Mouse (Mus musculus): ENCODE data around the gene Clip2. TPM values are rescaled to one million over a fixed set of nuclear protein-coding genes. Genes with fewer than 3 reads are reported as not detected.

The Clip2 gene
- total RNA-seq, 1 experiment from 2014 or later: 18.7 TPM

DNA sequence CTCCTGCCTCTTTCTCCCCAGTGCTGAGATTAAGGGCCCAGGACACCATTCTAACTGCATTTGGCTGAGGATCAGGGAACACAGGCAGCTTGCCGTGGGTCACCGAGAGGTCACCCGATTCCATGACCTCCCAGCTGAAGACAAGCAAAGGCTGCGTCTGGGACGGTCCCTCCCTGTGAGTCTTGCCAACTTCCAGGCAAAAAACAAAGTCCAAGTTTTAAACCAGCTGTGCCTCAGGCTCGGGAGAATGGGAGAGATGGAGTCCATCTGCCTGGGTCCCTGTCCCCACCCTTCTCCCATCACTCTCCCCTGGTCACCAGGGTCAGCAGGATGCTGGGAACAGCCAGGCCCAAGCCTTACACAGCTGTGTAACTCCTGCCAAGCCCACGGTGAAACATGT, 10.6 kb downstream of the Clip2 start:
- no peak for ATAC-seq (replicated peaks in 1 of 2; ENCODE audit: insufficient read depth in 1 of 2, low FRiP score in 2 of 2, low TSS enrichment in 1 of 2, low read depth in 1 of 2, poor library complexity in 2 of 2, severe bottlenecking in 2 of 2)

DNA sequence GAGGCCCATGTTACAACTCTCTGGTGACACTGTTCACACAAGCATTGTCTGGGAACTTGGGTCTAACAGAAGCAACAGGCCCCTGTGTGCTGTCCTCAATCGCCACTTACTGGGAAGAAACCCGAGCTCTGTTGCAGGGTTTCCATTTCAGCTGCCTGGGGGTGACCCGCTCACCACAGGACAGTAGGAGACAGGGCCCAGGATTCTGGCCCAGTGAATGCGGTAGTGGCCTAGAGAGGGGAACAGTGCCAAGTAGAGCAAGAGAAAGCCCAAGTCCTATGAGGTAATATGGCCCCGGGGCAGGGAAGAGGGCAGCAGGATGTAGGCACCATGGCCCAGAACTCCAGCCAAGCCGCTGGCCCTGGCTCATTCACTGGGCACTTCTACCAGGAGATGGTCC, 11.4 kb downstream of the Clip2 start:
- ATAC-seq (replicated peaks in 1 of 2; ENCODE audit: insufficient read depth in 1 of 2, low FRiP score in 2 of 2, low TSS enrichment in 1 of 2, low read depth in 1 of 2, poor library complexity in 2 of 2, severe bottlenecking in 2 of 2): no peak

DNA sequence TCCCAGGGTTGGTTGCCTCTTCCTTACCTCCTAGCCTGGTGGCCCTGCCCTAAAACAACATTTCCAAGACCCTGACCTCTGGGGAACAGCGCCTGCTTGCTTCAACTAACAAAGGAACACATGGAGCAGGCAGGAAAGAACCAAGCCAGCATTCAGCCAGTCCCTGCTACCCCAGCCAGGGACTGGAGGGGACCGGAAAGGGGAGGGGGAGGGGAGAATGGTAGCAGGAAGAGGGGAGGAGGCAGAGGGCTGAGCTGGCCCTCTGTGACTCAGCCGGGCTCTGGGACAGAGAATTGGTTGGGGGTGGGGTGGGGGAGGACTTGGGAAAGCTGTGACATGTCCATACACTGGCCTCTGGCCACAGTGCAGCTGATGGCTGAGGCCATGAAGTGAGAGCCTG, 12.3 kb downstream of the Clip2 start:
- ATAC-seq (replicated peaks in 1 of 2; ENCODE audit: insufficient read depth in 1 of 2, low FRiP score in 2 of 2, low TSS enrichment in 1 of 2, low read depth in 1 of 2, poor library complexity in 2 of 2, severe bottlenecking in 2 of 2): peak; percentile 40 to 71; a peak in 3 of 4 replicates

DNA sequence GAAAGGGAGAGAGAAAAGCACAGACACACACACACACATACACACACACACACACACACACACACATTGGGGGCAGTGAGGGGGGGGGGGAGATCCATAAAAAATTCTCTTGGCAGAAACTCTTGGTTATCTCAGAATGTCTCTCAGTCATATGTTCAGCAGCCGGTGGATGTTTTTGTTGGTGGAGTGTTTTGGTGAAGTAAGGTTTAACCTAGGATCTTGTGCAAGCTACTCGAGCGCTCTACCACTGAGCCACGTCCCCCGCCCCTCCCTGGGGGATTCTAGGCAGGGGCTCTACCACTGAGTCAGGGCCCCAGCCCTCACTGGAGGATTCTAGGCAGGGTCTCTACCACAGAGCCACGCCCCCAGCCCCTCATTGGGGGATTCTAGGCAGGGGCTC, 16.2 kb downstream of the Clip2 start:
- ATAC-seq (replicated peaks in 1 of 2; ENCODE audit: insufficient read depth in 1 of 2, low FRiP score in 2 of 2, low TSS enrichment in 1 of 2, low read depth in 1 of 2, poor library complexity in 2 of 2, severe bottlenecking in 2 of 2): no peak

DNA sequence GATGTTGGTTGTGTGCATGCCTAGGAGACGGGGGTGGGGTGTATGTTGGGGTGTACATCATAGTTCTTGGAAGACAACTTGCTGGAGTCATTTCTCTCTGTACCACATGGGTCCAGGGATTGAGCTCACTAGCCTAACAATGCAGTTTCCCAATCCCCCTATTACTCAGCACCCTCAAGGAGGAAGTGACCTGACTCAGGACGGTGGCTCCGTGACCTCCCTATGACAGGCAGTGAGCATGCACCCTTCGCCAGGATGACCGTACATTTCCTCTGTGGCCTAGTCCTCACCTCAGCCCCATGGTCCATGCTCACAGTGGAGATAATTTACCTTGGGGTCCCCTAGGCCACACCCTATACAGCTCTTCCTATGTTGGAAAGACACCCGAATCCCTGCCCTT, 19.8 kb downstream of the Clip2 start:
- ATAC-seq (replicated peaks in 1 of 2; ENCODE audit: insufficient read depth in 1 of 2, low FRiP score in 2 of 2, low TSS enrichment in 1 of 2, low read depth in 1 of 2, poor library complexity in 2 of 2, severe bottlenecking in 2 of 2): peak; percentile 75 to 85

DNA sequence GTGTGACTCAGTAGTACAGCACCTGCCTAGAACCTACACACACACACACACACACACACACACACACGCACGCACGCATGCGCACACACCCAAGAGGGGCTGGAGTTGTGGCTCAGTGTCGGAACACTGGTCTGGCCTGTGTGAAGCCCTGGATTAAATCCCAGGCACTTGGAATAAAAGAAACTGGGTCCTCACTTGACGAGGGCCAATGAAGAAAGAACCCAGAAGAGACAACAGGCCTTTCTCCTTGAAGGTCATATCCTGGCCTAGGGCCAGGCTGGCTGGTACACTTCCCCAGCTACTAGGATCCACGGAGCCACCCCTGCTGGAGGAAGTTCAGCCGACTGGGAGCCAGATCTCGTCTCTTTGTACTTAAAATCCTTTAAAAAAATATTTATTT, 20.6 kb downstream of the Clip2 start:
- no peak for ATAC-seq (replicated peaks in 1 of 2; ENCODE audit: insufficient read depth in 1 of 2, low FRiP score in 2 of 2, low TSS enrichment in 1 of 2, low read depth in 1 of 2, poor library complexity in 2 of 2, severe bottlenecking in 2 of 2)

DNA sequence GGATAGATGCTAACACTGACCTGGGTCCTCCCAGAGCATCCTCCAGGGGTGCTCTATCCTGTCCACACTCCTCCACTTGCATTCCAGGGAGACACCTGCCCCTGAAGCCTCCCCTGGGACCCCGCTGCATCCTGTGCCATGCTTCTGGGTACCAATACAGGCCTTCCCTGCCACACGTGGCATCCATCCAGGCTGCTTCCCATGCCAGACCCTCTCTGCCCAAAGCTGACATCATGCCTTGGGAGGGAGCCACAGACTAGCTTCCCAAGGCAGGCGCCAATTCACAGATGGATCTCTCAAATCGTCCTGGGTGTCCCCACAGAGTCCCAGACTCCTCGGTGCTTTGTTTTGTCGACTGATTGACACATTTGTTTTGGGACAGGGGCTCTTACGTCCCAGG, 21.4 kb downstream of the Clip2 start:
- no peak for ATAC-seq (replicated peaks in 1 of 2; ENCODE audit: insufficient read depth in 1 of 2, low FRiP score in 2 of 2, low TSS enrichment in 1 of 2, low read depth in 1 of 2, poor library complexity in 2 of 2, severe bottlenecking in 2 of 2)

DNA sequence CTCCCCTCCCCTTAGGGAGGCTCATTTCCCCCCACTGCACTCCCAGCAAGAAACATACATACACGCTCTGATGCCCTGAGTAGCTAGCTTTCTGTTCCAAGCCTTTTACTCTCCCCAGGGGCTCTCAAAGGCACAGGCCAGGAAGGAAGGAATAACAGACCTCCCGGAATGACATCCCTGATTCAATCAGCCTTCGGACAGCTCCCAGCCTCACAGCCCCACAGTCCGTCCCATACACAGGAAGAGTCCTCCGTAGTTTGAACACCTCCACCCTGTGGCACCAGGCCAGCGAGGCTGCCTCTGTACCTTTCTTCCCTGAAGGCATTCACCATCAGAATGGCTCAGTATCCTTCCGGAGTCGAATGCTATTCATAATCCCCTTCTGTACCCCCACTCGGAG, 23.7 kb downstream of the Clip2 start:
- no peak for ATAC-seq (replicated peaks in 1 of 2; ENCODE audit: insufficient read depth in 1 of 2, low FRiP score in 2 of 2, low TSS enrichment in 1 of 2, low read depth in 1 of 2, poor library complexity in 2 of 2, severe bottlenecking in 2 of 2)

DNA sequence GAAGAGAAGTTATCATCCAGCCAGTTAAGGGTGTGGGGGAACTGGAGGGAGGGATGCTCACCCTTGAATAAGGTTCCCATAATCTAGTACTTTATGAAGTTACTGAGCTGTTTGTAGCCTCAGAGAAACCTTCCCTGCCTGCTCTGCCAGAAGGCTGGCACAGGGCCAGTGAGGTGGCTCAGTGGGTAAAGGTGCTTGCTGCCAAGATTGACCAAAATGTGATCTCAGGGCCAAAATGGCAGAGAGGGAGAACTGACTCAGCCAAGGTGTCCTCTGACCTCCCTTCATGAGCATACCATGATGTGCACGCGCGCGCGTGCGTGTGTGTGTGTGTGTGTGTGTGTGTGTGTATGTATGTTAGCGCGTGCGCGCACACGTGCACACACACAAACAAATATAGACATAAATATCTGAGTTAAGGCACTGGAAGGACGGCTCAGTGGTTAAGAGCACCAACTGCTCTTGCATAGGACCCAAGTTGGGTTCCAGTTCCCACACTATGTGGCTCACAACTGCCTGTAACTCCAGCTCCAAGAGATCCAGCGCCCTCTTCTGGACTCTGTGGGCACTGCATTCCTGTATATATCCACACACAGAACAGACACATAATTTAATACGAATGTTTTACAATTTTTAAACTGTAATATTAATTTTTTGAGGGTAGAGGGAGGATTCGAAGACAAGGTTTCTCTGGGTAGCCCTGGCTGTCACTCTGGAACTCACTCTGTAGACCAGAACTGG, 26.1 kb downstream of the Clip2 start:
- no peak for ATAC-seq (replicated peaks in 1 of 2; ENCODE audit: insufficient read depth in 1 of 2, low FRiP score in 2 of 2, low TSS enrichment in 1 of 2, low read depth in 1 of 2, poor library complexity in 2 of 2, severe bottlenecking in 2 of 2)

DNA sequence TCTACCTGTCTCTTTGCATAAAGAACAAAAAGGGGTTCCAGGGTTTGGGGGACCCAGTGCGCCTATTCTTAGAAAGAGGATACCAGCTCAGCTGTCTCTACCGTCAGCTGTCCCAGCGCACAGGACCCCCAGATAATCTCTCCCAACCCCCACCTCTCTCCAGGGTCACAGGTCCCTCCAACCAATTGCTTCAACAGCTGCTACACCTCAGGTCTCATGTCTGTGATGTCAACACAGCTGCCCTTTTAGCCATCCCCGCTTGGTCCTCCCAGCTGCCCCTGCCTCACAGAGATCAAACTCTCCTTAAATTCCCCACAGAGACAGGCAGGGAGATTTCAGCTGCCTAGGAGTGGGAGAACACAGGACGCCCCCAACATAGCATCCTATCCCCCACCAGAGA, 28.5 kb downstream of the Clip2 start:
- ATAC-seq (replicated peaks in 1 of 2; ENCODE audit: insufficient read depth in 1 of 2, low FRiP score in 2 of 2, low TSS enrichment in 1 of 2, low read depth in 1 of 2, poor library complexity in 2 of 2, severe bottlenecking in 2 of 2): no peak

DNA sequence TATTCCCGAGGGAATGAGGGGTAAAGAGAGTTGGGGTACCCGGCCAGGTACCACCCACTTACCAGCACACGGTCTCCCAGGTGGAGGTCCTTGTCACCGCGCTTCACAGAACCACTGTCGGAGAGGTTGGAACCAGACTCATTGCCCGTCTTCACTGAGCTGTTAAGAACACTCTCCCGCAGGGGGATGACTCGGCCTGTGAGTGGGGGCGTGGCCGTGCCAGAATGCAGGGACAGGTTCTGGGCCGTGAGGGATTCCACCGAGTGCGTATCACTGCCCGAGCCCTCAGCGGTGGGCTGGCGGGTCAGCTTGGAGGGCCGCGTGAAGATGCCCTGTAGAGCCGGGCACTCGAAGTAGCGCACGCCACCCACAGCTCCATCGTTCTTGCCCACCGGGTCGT, 29.7 kb downstream of the Clip2 start:
- no peak for ATAC-seq (replicated peaks in 1 of 2; ENCODE audit: insufficient read depth in 1 of 2, low FRiP score in 2 of 2, low TSS enrichment in 1 of 2, low read depth in 1 of 2, poor library complexity in 2 of 2, severe bottlenecking in 2 of 2)

DNA sequence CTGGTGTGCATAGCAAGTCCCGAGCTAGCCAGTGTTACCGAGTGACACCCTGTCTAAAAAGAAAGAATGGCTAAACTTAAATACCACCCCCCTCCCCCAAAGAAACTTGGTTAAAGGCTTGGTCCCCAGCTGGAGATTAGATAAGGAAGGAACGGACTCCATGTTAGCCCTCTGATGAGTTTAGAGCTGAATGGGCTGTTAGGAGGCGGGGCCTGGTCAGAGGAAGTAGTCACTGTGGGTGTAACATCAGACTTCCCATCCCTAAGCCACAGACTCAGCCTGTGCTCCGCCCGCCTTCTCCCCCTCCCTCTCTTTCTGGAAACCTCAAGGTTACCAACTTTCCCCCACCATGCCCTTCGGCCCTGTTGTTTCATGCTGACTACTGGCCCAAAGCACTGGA, 30.4 kb downstream of the Clip2 start:
- peak; percentile 89 to 96 for ATAC-seq (replicated peaks in 1 of 2; ENCODE audit: insufficient read depth in 1 of 2, low FRiP score in 2 of 2, low TSS enrichment in 1 of 2, low read depth in 1 of 2, poor library complexity in 2 of 2, severe bottlenecking in 2 of 2)

DNA sequence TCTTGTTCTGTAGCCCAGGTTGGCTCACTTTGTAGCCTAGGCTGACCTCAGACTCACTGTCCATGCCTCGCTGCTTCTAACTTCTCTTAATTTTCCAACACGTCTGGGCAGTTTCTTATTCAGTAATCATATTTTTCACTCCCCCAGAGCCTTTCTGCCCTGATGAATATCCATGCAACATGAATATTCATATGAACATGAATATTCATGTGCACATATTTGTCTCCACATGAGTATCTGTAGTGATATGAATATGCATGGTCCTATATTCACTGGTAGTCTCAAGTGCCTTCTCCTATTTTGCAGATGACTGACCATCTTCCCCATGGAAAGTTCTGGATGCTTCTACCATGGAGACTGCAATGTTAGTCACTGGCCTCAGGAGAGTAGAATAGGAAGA, 31.1 kb downstream of the Clip2 start:
- no peak for ATAC-seq (replicated peaks in 1 of 2; ENCODE audit: insufficient read depth in 1 of 2, low FRiP score in 2 of 2, low TSS enrichment in 1 of 2, low read depth in 1 of 2, poor library complexity in 2 of 2, severe bottlenecking in 2 of 2)

DNA sequence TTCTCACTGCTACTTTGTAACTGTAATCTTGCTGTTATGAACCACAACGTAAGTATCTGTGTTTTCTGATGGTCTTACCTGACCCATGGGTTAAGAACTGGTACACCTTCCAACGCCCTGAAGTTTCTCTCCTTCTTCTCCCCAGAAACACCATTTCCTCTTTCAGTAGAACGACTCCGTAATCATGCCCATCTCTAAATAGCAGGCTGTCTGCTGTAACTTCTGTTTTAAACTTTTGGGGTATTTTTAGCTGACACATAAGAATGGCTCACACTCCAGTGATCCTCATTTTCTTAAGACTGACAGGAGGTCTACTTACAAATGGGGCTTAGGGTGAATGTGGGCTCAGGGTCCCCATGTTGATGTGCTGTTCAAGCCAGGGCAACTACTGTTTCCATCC, 32.1 kb downstream of the Clip2 start:
- no peak for ATAC-seq (replicated peaks in 1 of 2; ENCODE audit: insufficient read depth in 1 of 2, low FRiP score in 2 of 2, low TSS enrichment in 1 of 2, low read depth in 1 of 2, poor library complexity in 2 of 2, severe bottlenecking in 2 of 2)

DNA sequence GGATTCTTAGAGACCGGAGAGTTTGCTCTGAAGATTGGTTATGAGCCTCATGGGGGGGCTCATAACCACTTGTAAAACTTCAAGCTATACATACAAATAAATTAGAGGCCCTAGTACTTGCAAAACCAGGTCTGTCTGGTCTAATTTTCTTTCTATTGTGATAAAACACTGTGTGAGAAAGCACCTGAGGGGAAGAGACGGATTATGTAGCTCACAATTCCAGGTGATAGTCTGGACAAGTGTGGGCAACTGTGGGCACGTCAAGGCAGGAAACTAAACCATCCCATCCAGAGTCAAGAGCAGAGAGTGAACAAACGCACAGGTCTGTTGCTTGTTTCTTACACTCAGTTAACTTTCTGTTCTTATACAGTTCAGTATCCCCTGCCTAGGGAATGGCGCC, 32.8 kb downstream of the Clip2 start:
- no peak for ATAC-seq (replicated peaks in 1 of 2; ENCODE audit: insufficient read depth in 1 of 2, low FRiP score in 2 of 2, low TSS enrichment in 1 of 2, low read depth in 1 of 2, poor library complexity in 2 of 2, severe bottlenecking in 2 of 2)

DNA sequence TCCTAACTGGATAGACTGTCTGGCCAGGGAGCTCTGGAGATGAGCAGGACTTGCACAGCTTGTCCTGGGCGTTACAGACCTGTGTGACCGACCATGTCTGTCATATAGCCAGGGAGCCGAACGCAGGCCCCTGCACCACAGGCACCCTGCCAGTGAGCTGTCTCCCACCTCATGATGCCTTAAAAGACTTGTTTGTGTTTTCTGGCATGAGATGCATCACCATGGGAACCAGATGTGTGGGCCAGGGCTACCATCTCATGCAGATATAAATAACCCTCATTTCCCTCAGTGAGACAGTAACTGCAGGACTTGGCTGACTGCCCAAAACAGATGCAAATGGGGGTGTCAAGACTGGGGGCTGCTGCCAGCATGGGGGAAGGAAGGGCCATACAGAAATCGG, 40.1 kb downstream of the Clip2 start:
- no peak for ATAC-seq (replicated peaks in 1 of 2; ENCODE audit: insufficient read depth in 1 of 2, low FRiP score in 2 of 2, low TSS enrichment in 1 of 2, low read depth in 1 of 2, poor library complexity in 2 of 2, severe bottlenecking in 2 of 2)

DNA sequence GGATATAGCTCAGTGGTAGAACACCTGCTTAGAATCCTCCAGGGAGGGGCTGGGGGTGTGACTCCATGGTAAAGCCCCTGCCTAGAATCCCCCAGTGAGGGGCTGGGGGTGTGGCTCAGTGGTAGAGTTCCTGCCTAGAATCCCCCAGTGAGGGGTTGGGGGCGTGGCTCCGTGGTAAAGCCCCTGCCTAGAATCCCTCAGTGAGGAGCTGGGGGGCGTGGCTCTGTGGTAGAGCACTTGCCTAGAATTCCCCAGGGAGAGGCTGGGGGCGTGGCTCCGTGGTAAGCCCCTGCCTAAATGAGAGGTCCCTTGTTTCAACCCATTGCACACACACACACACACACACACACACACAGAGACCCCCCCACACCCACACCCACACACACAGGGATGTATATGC, 42.0 kb downstream of the Clip2 start:
- no peak for ATAC-seq (replicated peaks in 1 of 2; ENCODE audit: insufficient read depth in 1 of 2, low FRiP score in 2 of 2, low TSS enrichment in 1 of 2, low read depth in 1 of 2, poor library complexity in 2 of 2, severe bottlenecking in 2 of 2)

DNA sequence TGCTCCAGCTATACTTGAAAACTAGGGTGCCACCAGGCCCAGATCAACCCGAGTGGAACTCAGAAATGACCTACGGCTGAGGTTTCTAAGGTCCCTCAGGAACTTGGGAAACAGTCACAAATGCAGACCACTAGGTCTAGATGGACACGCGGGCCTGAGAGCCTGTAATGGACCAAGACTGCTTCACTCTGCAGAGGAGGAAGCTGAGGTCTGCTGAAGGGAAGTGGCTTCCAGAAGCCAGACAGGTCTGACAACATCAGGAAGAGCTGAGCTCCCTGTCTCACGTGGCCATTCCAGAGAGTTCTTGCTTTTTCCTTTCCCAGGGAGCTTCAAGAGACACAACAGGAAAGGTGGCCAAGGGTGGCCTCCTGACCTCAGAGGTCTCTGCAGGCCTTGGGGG, 43.3 kb downstream of the Clip2 start:
- peak in 1 of 2 experiments; percentile 26; a peak in 1 of 4 replicates for ATAC-seq (replicated peaks in 1 of 2; ENCODE audit: insufficient read depth in 1 of 2, low FRiP score in 2 of 2, low TSS enrichment in 1 of 2, low read depth in 1 of 2, poor library complexity in 2 of 2, severe bottlenecking in 2 of 2)

DNA sequence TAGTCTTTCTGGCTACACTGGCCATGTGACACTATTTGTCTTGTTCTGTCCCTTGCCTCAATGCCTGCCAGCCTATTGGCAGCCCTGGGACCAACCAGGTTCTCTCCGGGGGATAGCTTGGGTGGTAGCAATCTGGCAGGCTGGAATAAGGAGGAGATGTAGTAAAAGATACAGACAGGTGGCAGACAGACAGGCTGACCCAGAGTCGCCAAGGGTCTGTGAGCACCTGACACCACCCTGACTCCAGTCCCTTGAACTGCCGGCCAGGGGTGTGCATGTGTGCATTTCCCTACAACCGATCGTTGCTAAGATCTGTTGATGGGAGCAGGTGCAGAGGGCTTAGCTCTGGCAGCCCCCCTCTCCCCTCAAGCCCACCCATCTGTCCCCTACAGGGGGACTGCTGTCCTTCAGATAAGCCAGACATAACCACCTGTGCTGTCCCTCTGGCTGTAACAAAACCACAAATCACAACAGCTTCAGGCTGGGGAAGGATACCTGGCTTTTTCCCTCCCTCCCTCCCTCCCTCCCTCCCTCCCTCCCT, 44.3 kb downstream of the Clip2 start:
- no peak for ATAC-seq (replicated peaks in 1 of 2; ENCODE audit: insufficient read depth in 1 of 2, low FRiP score in 2 of 2, low TSS enrichment in 1 of 2, low read depth in 1 of 2, poor library complexity in 2 of 2, severe bottlenecking in 2 of 2)

Data from hematopoietic stem cell, adult 5-6 weeks (primary cell).